Mouse (Mus musculus): ENCODE data around the gene Golga2. TPM values are rescaled to one million over a fixed set of nuclear protein-coding genes. Genes with fewer than 3 reads are reported as not detected.

Golga2 gene
- total and polyA plus RNA-seq, 2 experiments from 2014 or later: 23.4 to 46.7 TPM

- DNase-seq (ENCODE audit: low spot score) (no peak), ATAC-seq (ENCODE audit: insufficient read depth, low read depth) (no peak)
- no peaks in the 10 kb centered on the region for H3K9me3 ChIP-seq (replicated peaks; ENCODE audit: control insufficient read depth, low read length)
- no peaks in the 10 kb centered on the region for H3K36me3 ChIP-seq (replicated peaks; ENCODE audit: control insufficient read depth, insufficient read depth, low read length)
- H3K9ac ChIP-seq (replicated peaks; ENCODE audit: low read depth, low read length): no peak overlapping the region
- H3K4me2 ChIP-seq (ENCODE audit: low read depth, low read length): no peak overlapping the region
- H3K4me1 ChIP-seq (ENCODE audit: control insufficient read depth, insufficient read depth): peaks cover 4% of the 10 kb centered on the region; the same call in 1 of the 2 replicates
- peaks cover 17% of the 10 kb centered on the region for H3K27me3 ChIP-seq (ENCODE audit: control insufficient read depth, insufficient read depth, low read length)
- no peak overlapping the region for H3K4me3 ChIP-seq (ENCODE audit: low read depth, low read length)
- WGBS: 47% methylated on average over 10 of the region's 10 CpGs
- no peak for TF ChIP-seq CTCF (IDR thresholded peaks at IDR 0.05; ENCODE audit: low read depth)
- TF ChIP-seq EP300 (IDR thresholded peaks at IDR 0.05; ENCODE audit: low read depth): no peak
- no peak overlapping the region for H3K27ac ChIP-seq (ENCODE audit: low read depth)
Measured at GRCm38 (mm10) chr2:32356216-32356615, 69.0 kb downstream of the Golga2 start.

Small RNAs within 50 kb of the gene (microRNA-seq; reads per million reads assigned to microRNA genes)
- not detected for gene Gm23363
- 439 reads per million, percentile 72 among the genes with 10 or more reads in this experiment for gene Mir199b

Other genes with a start within 250 kb of the Golga2 start
- gene Fam78a, start 202.5 kb upstream of the Golga2 start, total RNA-seq (2014; rRNA removed; ENCODE audit: low replicate concordance): 28.7 and 34.9 TPM in 2 replicates
- 14.6 and 18.0 TPM in 2 replicates for gene Fam78a, start 202.5 kb upstream of the Golga2 start, polyA plus RNA-seq (2015; fragmentation: Nextera tagmentation; extraction: Ambion mirVana)
- 30.7 and 56.3 TPM in 2 replicates for gene Plpp7, start 191.9 kb upstream of the Golga2 start, total RNA-seq (2014; rRNA removed; ENCODE audit: low replicate concordance)
- 23.4 and 24.0 TPM in 2 replicates for gene Plpp7, start 191.9 kb upstream of the Golga2 start, polyA plus RNA-seq (2015; fragmentation: Nextera tagmentation; extraction: Ambion mirVana)
- gene Prrc2b, start 136.3 kb upstream of the Golga2 start, total RNA-seq (2014; rRNA removed; ENCODE audit: low replicate concordance): 66.5 and 74.1 TPM in 2 replicates
- gene Prrc2b, start 136.3 kb upstream of the Golga2 start, polyA plus RNA-seq (2015; fragmentation: Nextera tagmentation; extraction: Ambion mirVana): 16.1 and 19.5 TPM in 2 replicates
- 19.8 and 21.4 TPM in 2 replicates for gene Pomt1, start 50.8 kb upstream of the Golga2 start, total RNA-seq (2014; rRNA removed; ENCODE audit: low replicate concordance)
- 6.7 and 7.4 TPM in 2 replicates for gene Pomt1, start 50.8 kb upstream of the Golga2 start, polyA plus RNA-seq (2015; fragmentation: Nextera tagmentation; extraction: Ambion mirVana)
- 47.2 and 55.1 TPM in 2 replicates for gene Uck1, start 27.2 kb upstream of the Golga2 start, total RNA-seq (2014; rRNA removed; ENCODE audit: low replicate concordance)
- 30.0 and 32.1 TPM in 2 replicates for gene Uck1, start 27.2 kb upstream of the Golga2 start, polyA plus RNA-seq (2015; fragmentation: Nextera tagmentation; extraction: Ambion mirVana)
- 248 and 262 TPM in 2 replicates for gene Swi5, start 691 bp downstream of the Golga2 start, total RNA-seq (2014; rRNA removed; ENCODE audit: low replicate concordance)
- 330 and 353 TPM in 2 replicates for gene Swi5, start 691 bp downstream of the Golga2 start, polyA plus RNA-seq (2015; fragmentation: Nextera tagmentation; extraction: Ambion mirVana)
- gene Ciz1, start 64.9 kb downstream of the Golga2 start, total RNA-seq (2014; rRNA removed; ENCODE audit: low replicate concordance): 61.9 and 79.9 TPM in 2 replicates
- gene Ciz1, start 64.9 kb downstream of the Golga2 start, polyA plus RNA-seq (2015; fragmentation: Nextera tagmentation; extraction: Ambion mirVana): 17.6 and 18.5 TPM in 2 replicates
- 3.4 and 10.3 TPM in 2 replicates for gene Dnm1, start 66.0 kb downstream of the Golga2 start, total RNA-seq (2014; rRNA removed; ENCODE audit: low replicate concordance)
- 1.5 and 1.6 TPM in 2 replicates for gene Dnm1, start 66.0 kb downstream of the Golga2 start, polyA plus RNA-seq (2015; fragmentation: Nextera tagmentation; extraction: Ambion mirVana)
- 159 and 195 TPM in 2 replicates for gene 1110008P14Rik, start 94.6 kb downstream of the Golga2 start, total RNA-seq (2014; rRNA removed; ENCODE audit: low replicate concordance)
- gene 1110008P14Rik, start 94.6 kb downstream of the Golga2 start, polyA plus RNA-seq (2015; fragmentation: Nextera tagmentation; extraction: Ambion mirVana): 77.0 and 84.9 TPM in 2 replicates
- 1.1 and 6.0 TPM in 2 replicates for gene Lcn2, start 100.9 kb downstream of the Golga2 start, total RNA-seq (2014; rRNA removed; ENCODE audit: low replicate concordance)
- gene Lcn2, start 100.9 kb downstream of the Golga2 start, polyA plus RNA-seq (2015; fragmentation: Nextera tagmentation; extraction: Ambion mirVana): 1.8 and 2.0 TPM in 2 replicates
- gene Ptges2, start 108.5 kb downstream of the Golga2 start, total RNA-seq (2014; rRNA removed; ENCODE audit: low replicate concordance): 33.9 and 46.7 TPM in 2 replicates
- gene Ptges2, start 108.5 kb downstream of the Golga2 start, polyA plus RNA-seq (2015; fragmentation: Nextera tagmentation; extraction: Ambion mirVana): 62.6 and 65.4 TPM in 2 replicates
- gene Naif1, start 163.1 kb downstream of the Golga2 start, total RNA-seq (2014; rRNA removed; ENCODE audit: low replicate concordance): 3.2 and 4.2 TPM in 2 replicates
- gene Naif1, start 163.1 kb downstream of the Golga2 start, polyA plus RNA-seq (2015; fragmentation: Nextera tagmentation; extraction: Ambion mirVana): 3.3 and 3.5 TPM in 2 replicates
- 12.5 and 16.0 TPM in 2 replicates for gene Slc25a25, start 164.1 kb downstream of the Golga2 start, total RNA-seq (2014; rRNA removed; ENCODE audit: low replicate concordance)
- 6.5 and 6.6 TPM in 2 replicates for gene Slc25a25, start 164.1 kb downstream of the Golga2 start, polyA plus RNA-seq (2015; fragmentation: Nextera tagmentation; extraction: Ambion mirVana)
- gene Fam102a, start 247.9 kb downstream of the Golga2 start, total RNA-seq (2014; rRNA removed; ENCODE audit: low replicate concordance): 11.2 and 12.3 TPM in 2 replicates
- 2.8 and 3.1 TPM in 2 replicates for gene Fam102a, start 247.9 kb downstream of the Golga2 start, polyA plus RNA-seq (2015; fragmentation: Nextera tagmentation; extraction: Ambion mirVana)

Data from heart, postnatal 0 days (tissue).